Mouse (Mus musculus): ENCODE results near the gene Acat1.

Acat1 gene

GRCm38 (mm10) chr9:53535416-53536320 is 74.5 kb downstream of the Acat1 start:
- DNase-seq (ENCODE audit: low read depth): no peak
